Mouse (Mus musculus): ENCODE measurements around the gene Ccnk. TPM values are rescaled to one million over a fixed set of nuclear protein-coding genes. Genes with fewer than 3 reads are reported as not detected.

The Ccnk gene
- total RNA-seq, 4 experiments from 2014 or later, result 26.2 to 35.0 (median 29.2) TPM

GRCm38 (mm10) chr12:108187541-108188091 lies 8.2 kb downstream of the Ccnk start:
- no peak for DNase-seq

- DNase-seq, result no peak
Observed at GRCm38 (mm10) chr12:108193878-108194277, 14.5 kb downstream of the Ccnk start.

GRCm38 (mm10) chr12:108195761-108196160 lies 16.4 kb downstream of the Ccnk start:
- DNase-seq, result no peak

- DNase-seq, result no peak
Observed at GRCm38 (mm10) chr12:108198447-108198846, 19.1 kb downstream of the Ccnk start.

- DNase-seq, result no peak
Observed at GRCm38 (mm10) chr12:108200094-108200493, 20.7 kb downstream of the Ccnk start.

- no peak for DNase-seq
Observed at GRCm38 (mm10) chr12:108203895-108204294, 24.5 kb downstream of the Ccnk start.

GRCm38 (mm10) chr12:108204978-108205377 lies 25.6 kb downstream of the Ccnk start:
- no peak for DNase-seq

- DNase-seq, result no peak
Observed at GRCm38 (mm10) chr12:108206641-108207040, 27.3 kb downstream of the Ccnk start.

- no peak for DNase-seq
Observed at GRCm38 (mm10) chr12:108208216-108208615, 28.8 kb downstream of the Ccnk start.

- DNase-seq, result no peak
Observed at GRCm38 (mm10) chr12:108208726-108209438, 29.5 kb downstream of the Ccnk start.

GRCm38 (mm10) chr12:108210623-108211022 lies 31.2 kb downstream of the Ccnk start:
- no peak for DNase-seq

GRCm38 (mm10) chr12:108212071-108212470 lies 32.7 kb downstream of the Ccnk start:
- no peak for DNase-seq

GRCm38 (mm10) chr12:108212476-108212875 lies 33.1 kb downstream of the Ccnk start:
- DNase-seq, result no peak

- no peak for DNase-seq
Observed at GRCm38 (mm10) chr12:108213090-108214041, 34.0 kb downstream of the Ccnk start.

- no peak for DNase-seq
Observed at GRCm38 (mm10) chr12:108215090-108215489, 35.7 kb downstream of the Ccnk start.

- no peak for DNase-seq
Observed at GRCm38 (mm10) chr12:108216611-108217370, 37.4 kb downstream of the Ccnk start.

- DNase-seq, result no peak
Observed at GRCm38 (mm10) chr12:108217572-108217971, 38.2 kb downstream of the Ccnk start.

GRCm38 (mm10) chr12:108219163-108219562 lies 39.8 kb downstream of the Ccnk start:
- no peak for DNase-seq

GRCm38 (mm10) chr12:108219825-108220616 lies 40.6 kb downstream of the Ccnk start:
- DNase-seq, result no peak

GRCm38 (mm10) chr12:108220621-108221020 lies 41.2 kb downstream of the Ccnk start:
- no peak for DNase-seq

GRCm38 (mm10) chr12:108221206-108221605 lies 41.8 kb downstream of the Ccnk start:
- no peak for DNase-seq

- DNase-seq, result no peak
Observed at GRCm38 (mm10) chr12:108221712-108222111, 42.3 kb downstream of the Ccnk start.

Measured in adrenal gland, adult 8-10 months (tissue).